Mouse (Mus musculus) macrophage (primary cell): ENCODE results near the gene Olfr1163. TPM values are rescaled to one million over a fixed set of nuclear protein-coding genes. Genes with fewer than 3 reads are reported as not detected.
"Not testable (repeated sequence)": the region's sequence is repeated elsewhere in the genome, so short reads cannot be mapped to it uniquely, and the experiment has no call there.

Experiments used
- H3K27ac ChIP-seq: fragments of 350-480 bp; formaldehyde crosslinking; 2 replicates; pipeline ENCODE4 v1.9.0; 2021
- H3K36me3 ChIP-seq: fragments of 350-480 bp; formaldehyde crosslinking; 2 replicates; pipeline ENCODE4 v1.9.0; 2021; ENCODE audit errors: inconsistent target
- H3K4me3 ChIP-seq: fragments of 350-480 bp; formaldehyde crosslinking; 2 replicates; pipeline ENCODE4 v1.9.0; 2021; ENCODE audit errors: inconsistent target
- H3K79me2 ChIP-seq: fragments of 350-480 bp; formaldehyde crosslinking; 2 replicates; pipeline ENCODE4 v1.9.0; 2021; ENCODE audit errors: inconsistent target
- WGBS: methylation state at CpG from one replicate; pipeline ENCODE4 v1.1.7; 2026; ENCODE audit warnings: inconsistent platforms; ENCODE audit not compliant: missing documents; 5-methylcytosine and 5-hydroxymethylcytosine counted together
- polyA plus RNA-seq: library from polyadenylated mRNA; stranded (reverse); fragments of 250-400 nt; gene quantifications from 3 replicates; pipeline ENCODE4 v1.2.4, GENCODE M21; 2018; ENCODE audit warnings: inconsistent platforms
- total RNA-seq, 78 experiments: library from RNA; depleted of rRNA; stranded (reverse); fragments of 250-400 nt; gene quantifications; 1 replicate in 9 of 78; 2 replicates in 24 of 78; 3 replicates in 43 of 78; 4 replicates in 2 of 78; pipeline ENCODE4 v1.2.4; 2018; ENCODE audit warnings: inconsistent platforms in 56 of 78

Gene Olfr1163
- not detected for total RNA-seq (2018; cell fraction: chromatin; rRNA removed)
- not detected for total RNA-seq (2018; cell fraction: cytosol; rRNA removed)
- not detected for total RNA-seq (2018; cell fraction: nucleus; rRNA removed)
- not detected in 3 replicates for polyA plus RNA-seq

- H3K36me3 ChIP-seq, result no peaks in the 10 kb centered on the region
- H3K27ac ChIP-seq, result no peak within 1 kb of the TSS
- no peaks in the 10 kb centered on the region for H3K79me2 ChIP-seq
- H3K4me3 ChIP-seq, result no peak within 1 kb of the TSS
Measured at GRCm38 (mm10) chr2:88071730-88072129, at the start of gene Olfr1163. Gene Olfr1163, minus strand, starts transcription at chr2:88071830.

GRCm38 (mm10) chr2:88093866-88094265 lies 22.2 kb upstream of the Olfr1163 start, which contains the start of gene Olfr1164:
Gene Olfr1164, minus strand, starts transcription at chr2:88093966.
- Histone ChIP-seq H3K27ac (no peak within 1 kb of the TSS), H3K79me2 (no peaks in the 10 kb centered on the region), H3K36me3 (no peaks in the 10 kb centered on the region), H3K4me3 (no peak within 1 kb of the TSS)
- 75% methylated on average over 4 of the region's 4 CpGs for WGBS

GRCm38 (mm10) chr2:88063587-88063986 lies 8.0 kb downstream of the Olfr1163 start:
- Histone ChIP-seq H3K36me3 (no peaks in the 10 kb centered on the region), H3K79me2 (no peaks in the 10 kb centered on the region), H3K4me3 (no peak overlapping the region), H3K27ac (no peak overlapping the region)
- WGBS, result 88% methylated on average over 2 of the region's 2 CpGs

GRCm38 (mm10) chr2:88051029-88051428 lies 20.6 kb downstream of the Olfr1163 start, which contains the start of gene Olfr1162:
Gene Olfr1162, minus strand, starts transcription at chr2:88051129.
- Histone ChIP-seq H3K36me3 (no peaks in the 10 kb centered on the region), H3K79me2 (no peaks in the 10 kb centered on the region), H3K4me3 (no peak within 1 kb of the TSS), H3K27ac (no peak within 1 kb of the TSS)
- 86% methylated on average over 1 of the region's 1 CpGs for WGBS

GRCm38 (mm10) chr2:88037599-88037998 lies 34.0 kb downstream of the Olfr1163 start, which contains the start of gene Olfr73:
Gene Olfr73, minus strand, starts transcription at chr2:88037699.
- no peak within 1 kb of the TSS for H3K4me3 ChIP-seq
- no peak within 1 kb of the TSS for H3K27ac ChIP-seq
- no peaks in the 10 kb centered on the region for H3K36me3 ChIP-seq
- H3K79me2 ChIP-seq, result no peaks in the 10 kb centered on the region

GRCm38 (mm10) chr2:88022474-88022873 lies 49.2 kb downstream of the Olfr1163 start, which contains the start of gene Olfr1161:
Gene Olfr1161, plus strand, starts transcription at chr2:88022774.
- H3K4me3 ChIP-seq, H3K79me2 ChIP-seq, H3K36me3 ChIP-seq, H3K27ac ChIP-seq: not testable (repeated sequence)
- WGBS, result 75% methylated on average over 1 of the region's 1 CpGs

Other genes with a start within 250 kb of the Olfr1163 start
- not detected in 3 replicates for gene Olfr1148, start 241.3 kb downstream of the Olfr1163 start, polyA plus RNA-seq
- gene Olfr1150-ps1, start 227.8 kb downstream of the Olfr1163 start, polyA plus RNA-seq, result not detected in 3 replicates
- gene Olfr1151, start 216.0 kb downstream of the Olfr1163 start, polyA plus RNA-seq, result not detected in 3 replicates
- not detected in 3 replicates for gene Olfr1152, start 205.3 kb downstream of the Olfr1163 start, polyA plus RNA-seq
- gene Olfr1153, start 176.9 kb downstream of the Olfr1163 start, polyA plus RNA-seq, result not detected in 3 replicates
- not detected in 3 replicates for gene Olfr1154, start 166.7 kb downstream of the Olfr1163 start, polyA plus RNA-seq
- not detected in 3 replicates for gene Olfr1155, start 126.7 kb downstream of the Olfr1163 start, polyA plus RNA-seq
- gene Olfr1156, start 118.7 kb downstream of the Olfr1163 start, polyA plus RNA-seq, result not detected in 3 replicates
- not detected in 3 replicates for gene Olfr1157, start 103.5 kb downstream of the Olfr1163 start, polyA plus RNA-seq
- gene Olfr74, start 97.2 kb downstream of the Olfr1163 start, polyA plus RNA-seq, result not detected in 3 replicates
- gene Olfr1158, start 81.7 kb downstream of the Olfr1163 start, polyA plus RNA-seq, result not detected in 3 replicates
- gene Olfr1160, start 63.6 kb downstream of the Olfr1163 start, polyA plus RNA-seq, result not detected in 3 replicates
- not detected in 3 replicates for gene Olfr1161, start 49.1 kb downstream of the Olfr1163 start, polyA plus RNA-seq
- not detected in 3 replicates for gene Olfr73, start 34.1 kb downstream of the Olfr1163 start, polyA plus RNA-seq
- gene Olfr1162, start 20.7 kb downstream of the Olfr1163 start, polyA plus RNA-seq, result not detected in 3 replicates
- gene Olfr1164, start 22.1 kb upstream of the Olfr1163 start, polyA plus RNA-seq, result not detected in 3 replicates
- gene Olfr1166, start 56.4 kb upstream of the Olfr1163 start, polyA plus RNA-seq, result not detected in 3 replicates
- gene Olfr1167, start 83.4 kb upstream of the Olfr1163 start, polyA plus RNA-seq, result not detected in 3 replicates
- not detected in 3 replicates for gene Olfr1168, start 110.0 kb upstream of the Olfr1163 start, polyA plus RNA-seq
- gene Olfr1170, start 156.5 kb upstream of the Olfr1163 start, polyA plus RNA-seq, result not detected in 3 replicates
- gene Olfr1173, start 208.0 kb upstream of the Olfr1163 start, polyA plus RNA-seq, result not detected in 3 replicates
- gene Olfr1174-ps, start 243.3 kb upstream of the Olfr1163 start, polyA plus RNA-seq, result not detected in 3 replicates